Mouse (Mus musculus) G1E (cell line): ENCODE results near the gene Abhd2.

Experiments used
- CTCF ChIP-seq: IDR thresholded peaks from 2 replicates; pipeline ENCODE4 v1.5.1; 2012; ENCODE audit warnings: low read depth, low read length, inconsistent platforms, mixed read lengths
- GATA1 ChIP-seq: IDR thresholded peaks from 2 replicates; pipeline ENCODE4 v1.6.1; 2012; ENCODE audit warnings: borderline replicate concordance, low read length, inconsistent platforms, mixed read lengths
- GATA2 ChIP-seq: IDR thresholded peaks from 2 replicates; pipeline ENCODE4 v1.6.1; 2012; ENCODE audit warnings: low read depth, low read length, inconsistent platforms, borderline replicate concordance
- POLR2AphosphoS5 ChIP-seq: IDR thresholded peaks from 2 replicates; pipeline ENCODE4 v1.6.1; 2012; ENCODE audit warnings: low read depth, low read length, inconsistent platforms; ENCODE audit not compliant: insufficient replicate concordance
- TAL1 ChIP-seq: conservative IDR thresholded peaks from 2 replicates; pipeline ENCODE4 v1.6.1; 2012; ENCODE audit warnings: low read depth, low read length, inconsistent platforms, mixed read lengths

- TF ChIP-seq CTCF, result no peak
- TF ChIP-seq TAL1, result no peak
- TF ChIP-seq GATA1, result no peak
- TF ChIP-seq POLR2AphosphoS5, result no peak
- no peak for TF ChIP-seq GATA2
These were observed 25.7 kb downstream of the Abhd2 start for GRCm38 (mm10) chr7:79298681-79299080.
